Mouse (Mus musculus) retina, embryonic 14.5 days (tissue): ENCODE results near the gene Dqx1.
A peak's percentile ranks its signal among the peaks of the same experiment; 100 is the strongest.

Experiments
- DNase-seq: peaks from one replicate; pipeline ENCODE4 v3.0.0-alpha.2; 2015; ENCODE audit warnings: low spot score

Dqx1 gene

GRCm38 (mm10) chr6:83033249-83034185, 24.1 kb upstream of the Dqx1 start, which contains the start of the genes Dok1 and Loxl3:
Gene Dok1, minus strand, starts transcription at chr6:83033471.
Gene Loxl3, plus strand, starts transcription at chr6:83034173.
- DNase-seq: peak; percentile 74

- DNase-seq: peak; percentile 16
These were observed 23.1 kb upstream of the Dqx1 start for GRCm38 (mm10) chr6:83034463-83035055.

- no peak for DNase-seq
These were observed 20.5 kb upstream of the Dqx1 start for GRCm38 (mm10) chr6:83037188-83037587.

- DNase-seq: peak; percentile 90
These were observed 19.1 kb upstream of the Dqx1 start for GRCm38 (mm10) chr6:83038496-83039012.

- DNase-seq: no peak
These were observed 17.0 kb upstream of the Dqx1 start for GRCm38 (mm10) chr6:83040601-83041000.

- no peak for DNase-seq
These were observed 14.1 kb upstream of the Dqx1 start for GRCm38 (mm10) chr6:83043561-83043960.

- DNase-seq: no peak
These were observed 13.7 kb upstream of the Dqx1 start for GRCm38 (mm10) chr6:83043993-83044392.

GRCm38 (mm10) chr6:83044742-83045141, 12.9 kb upstream of the Dqx1 start:
- no peak for DNase-seq

- no peak for DNase-seq
These were observed 8.3 kb upstream of the Dqx1 start for GRCm38 (mm10) chr6:83049367-83049766.

GRCm38 (mm10) chr6:83053136-83053960, 4.3 kb upstream of the Dqx1 start:
- peak; percentile 55 for DNase-seq

- DNase-seq: peak; percentile 99
These were observed 3.4 kb upstream of the Dqx1 start, which contains the start of gene Aup1 for GRCm38 (mm10) chr6:83054074-83054851. Gene Aup1, plus strand, starts transcription at chr6:83054521.

GRCm38 (mm10) chr6:83054871-83055431, 2.7 kb upstream of the Dqx1 start, which contains the start of gene Htra2:
Gene Htra2, minus strand, starts transcription at chr6:83055273.
- DNase-seq: peak; percentile 36

GRCm38 (mm10) chr6:83058725-83059124, 1.1 kb downstream of the Dqx1 start:
- no peak for DNase-seq

- no peak for DNase-seq
These were observed 8.4 kb downstream of the Dqx1 start for GRCm38 (mm10) chr6:83065995-83066394.

GRCm38 (mm10) chr6:83066441-83066840, 8.8 kb downstream of the Dqx1 start:
- no peak for DNase-seq

GRCm38 (mm10) chr6:83068221-83068620, 10.6 kb downstream of the Dqx1 start:
- no peak for DNase-seq

GRCm38 (mm10) chr6:83068706-83069487, 11.3 kb downstream of the Dqx1 start:
- no peak for DNase-seq

GRCm38 (mm10) chr6:83069488-83070246, 12.0 kb downstream of the Dqx1 start:
- no peak for DNase-seq

- DNase-seq: no peak
These were observed 12.4 kb downstream of the Dqx1 start, which contains the start of gene Tlx2 for GRCm38 (mm10) chr6:83070247-83070310. Gene Tlx2, minus strand, starts transcription at chr6:83070293.
